Mouse (Mus musculus) embryonic facial prominence, embryonic 11.5 days (tissue): ENCODE measurements around the gene Pigp. TPM values are rescaled to one million over a fixed set of nuclear protein-coding genes. Genes with fewer than 3 reads are reported as not detected.
A peak's percentile ranks its signal among the peaks of the same experiment; 100 is the strongest.

Source experiments
- ATAC-seq: fragments of 200-750 bp; cut with Nextera tagmentation; replicated peaks from 2 replicates; pipeline ENCODE4 v1.8.0; 2017; ENCODE audit warnings: low read depth; ENCODE audit not compliant: insufficient number of reproducible peaks, low FRiP score, low TSS enrichment
- DNase-seq: peaks from one replicate; pipeline ENCODE4 v3.0.0-alpha.2; 2015; ENCODE audit warnings: low spot score
- H3K27ac ChIP-seq: fragments of 300-500 bp; sonication (generic); replicated peaks from 2 replicates; pipeline ENCODE4 v1.5.1; 2014; ENCODE audit warnings: mild to moderate bottlenecking, low read depth, low read length, control low read depth
- H3K27me3 ChIP-seq: fragments of 300-500 bp; sonication (generic); 2 replicates; pipeline ENCODE4 v1.6.1; 2014; ENCODE audit warnings: mild to moderate bottlenecking, low read length, moderate library complexity, mixed read lengths; ENCODE audit not compliant: control insufficient read depth, insufficient read depth
- H3K36me3 ChIP-seq: fragments of 300-500 bp; sonication (generic); replicated peaks from 2 replicates; pipeline ENCODE4 v1.6.1; 2014; ENCODE audit warnings: low read depth, mild to moderate bottlenecking, low read length, moderate library complexity, mixed read lengths; ENCODE audit not compliant: control insufficient read depth, insufficient read depth
- H3K4me1 ChIP-seq: fragments of 300-500 bp; sonication (generic); 2 replicates; pipeline ENCODE4 v1.6.1; 2014; ENCODE audit warnings: low read length, mixed read lengths; ENCODE audit not compliant: control insufficient read depth, insufficient read depth
- H3K4me2 ChIP-seq: fragments of 300-500 bp; sonication (generic); 2 replicates; pipeline ENCODE4 v1.6.1; 2014; ENCODE audit warnings: low read depth, mild to moderate bottlenecking, control low read depth, low read length, moderate library complexity
- H3K4me3 ChIP-seq: fragments of 300-500 bp; sonication (generic); 2 replicates; pipeline ENCODE4 v1.5.1; 2014; ENCODE audit warnings: low read depth, low read length, control low read depth
- H3K9ac ChIP-seq: fragments of 300-500 bp; sonication (generic); replicated peaks from 2 replicates; pipeline ENCODE4 v1.6.1; 2014; ENCODE audit warnings: mild to moderate bottlenecking, control low read depth, low read length
- H3K9me3 ChIP-seq: fragments of 300-500 bp; sonication (generic); replicated peaks from 2 replicates; pipeline ENCODE4 v1.6.1; 2016; ENCODE audit warnings: mild to moderate bottlenecking, low read length, inconsistent platforms, mixed read lengths; ENCODE audit not compliant: control insufficient read depth
- WGBS: fragments of 180-500 bp; shearing (Covaris S2); extraction: QIAGEN DNeasy Blood & Tissue Kit; methylation state at CpG from one replicate; pipeline ENCODE4 v1.1.7; 2014; 5-methylcytosine and 5-hydroxymethylcytosine counted together
- polyA plus RNA-seq: library from polyadenylated mRNA; unstranded; fragments of >200 nt; fragmentation: Nextera tagmentation; extraction: Ambion mirVana; gene quantifications from 2 replicates; pipeline ENCODE4 v1.2.1, GENCODE M21; 2014

The Pigp gene
- polyA plus RNA-seq, 1 experiment from 2014 or later: 79.1 TPM

DNA sequence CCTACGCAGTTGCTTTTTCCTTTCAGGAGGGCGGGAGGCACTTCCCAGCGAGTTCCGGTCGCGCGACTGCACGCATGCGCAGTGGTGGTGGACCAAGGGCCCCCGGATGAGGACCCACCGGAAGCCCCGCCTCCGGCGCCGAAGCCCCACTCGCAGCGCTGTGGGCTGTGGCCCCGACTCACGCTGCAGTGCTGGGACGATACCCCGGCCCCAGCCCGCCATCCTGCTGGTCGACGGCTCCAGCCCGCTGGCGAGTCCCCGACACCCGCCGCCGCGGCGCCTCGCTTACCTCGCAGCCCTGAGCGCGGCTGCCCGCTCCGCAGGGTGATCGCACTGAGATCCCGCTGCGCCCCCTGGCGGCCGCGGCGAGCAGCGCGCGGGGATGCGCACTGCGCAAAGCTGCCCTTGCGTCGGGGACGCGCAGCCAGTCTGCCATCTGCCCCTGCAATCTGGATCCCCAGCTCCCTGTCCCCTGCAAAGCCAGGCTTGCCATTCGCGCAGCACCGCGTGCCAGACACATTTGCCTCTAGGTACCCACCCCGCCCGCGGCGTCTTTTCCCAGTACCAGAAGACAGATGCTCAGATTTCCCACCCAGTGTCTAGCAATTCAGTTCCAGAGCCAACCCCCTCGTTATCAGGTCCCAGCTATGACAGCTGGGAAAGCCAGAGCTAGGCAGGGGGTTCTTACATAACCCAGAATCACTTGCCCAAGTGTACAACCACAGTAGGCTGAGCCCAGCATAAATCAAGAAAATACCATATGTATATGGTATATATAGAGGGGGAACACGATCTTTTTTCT, 58.2 kb downstream of the Pigp start, which contains the start of gene Hlcs:
Gene Hlcs (minus strand): TSS at position 343 of the 802 bp plus-strand sequence.
- 1% methylated on average over 64 of the region's 64 CpGs for WGBS
- ATAC-seq (peak; percentile 87), DNase-seq (peak; percentile 97)
- no peaks in the 10 kb centered on the region for H3K36me3 ChIP-seq
- H3K4me3 ChIP-seq: peak within 1 kb of the TSS; percentile 69
- no peaks in the 10 kb centered on the region for H3K9me3 ChIP-seq
- H3K9ac ChIP-seq: peak within 1 kb of the TSS; percentile 89
- no peaks in the 10 kb centered on the region for H3K27me3 ChIP-seq
- peak within 1 kb of the TSS; percentile 75 for H3K4me2 ChIP-seq
- H3K27ac ChIP-seq: peak within 1 kb of the TSS; percentile 97
- no peaks in the 10 kb centered on the region for H3K4me1 ChIP-seq

DNA sequence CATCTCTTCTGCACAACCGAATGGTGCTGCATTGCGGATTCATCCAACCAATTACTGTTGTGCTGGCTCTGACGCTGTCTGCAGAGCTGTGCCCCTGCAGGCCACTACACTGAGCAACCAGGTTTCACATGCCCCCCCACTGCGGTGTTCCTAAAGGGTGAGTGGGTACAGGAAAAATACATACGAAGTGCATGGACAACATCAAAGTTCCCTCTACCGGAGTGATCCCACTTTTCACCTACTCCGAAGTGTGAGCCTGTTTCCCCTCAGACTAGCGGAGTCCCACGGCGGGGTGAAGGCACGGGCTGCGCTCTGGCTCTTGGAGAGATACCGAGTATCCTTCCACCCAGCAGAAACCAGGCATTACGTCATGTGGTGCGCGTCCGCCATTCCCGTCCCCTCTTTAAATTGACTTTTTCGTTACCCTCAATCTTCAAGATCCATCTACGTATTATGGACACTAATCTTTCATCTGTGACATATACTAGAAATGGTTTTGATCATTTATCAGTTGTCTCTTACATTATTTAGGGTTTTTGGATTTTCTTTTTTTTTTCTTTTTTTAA, 58.9 kb downstream of the Pigp start:
- Histone ChIP-seq H3K27ac (peak overlapping the region; percentile 97), H3K27me3 (no peaks in the 10 kb centered on the region), H3K36me3 (no peaks in the 10 kb centered on the region), H3K4me3 (peak overlapping the region; percentile 69), H3K4me1 (no peaks in the 10 kb centered on the region), H3K4me2 (peak overlapping the region; percentile 50), H3K9ac (peak overlapping the region; percentile 69), H3K9me3 (no peaks in the 10 kb centered on the region)
- peak; percentile 85 for ATAC-seq
- under 1% methylated on average over 20 of the region's 20 CpGs for WGBS
- peak; percentile 88 for DNase-seq

DNA sequence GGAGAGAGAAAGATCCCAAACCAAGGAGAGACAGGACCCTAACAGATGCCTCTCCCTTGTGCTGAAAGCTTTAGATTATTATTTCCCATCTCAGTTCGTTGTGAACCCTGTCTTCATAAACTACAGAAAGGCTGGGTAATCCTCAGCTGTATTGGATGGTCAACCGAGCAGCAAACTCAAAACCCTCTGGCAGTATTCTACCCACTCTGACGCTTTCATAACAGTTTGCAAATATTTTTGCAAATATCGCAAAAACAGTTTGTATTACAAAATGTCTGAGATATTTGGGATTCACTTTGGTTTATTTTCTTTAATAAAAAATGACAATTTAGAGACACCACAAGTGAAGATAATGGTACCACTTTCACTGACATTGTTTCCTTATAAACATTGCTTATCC, 59.7 kb downstream of the Pigp start:
- Histone ChIP-seq H3K4me2 (no peak overlapping the region), H3K9ac (no peak overlapping the region), H3K36me3 (no peaks in the 10 kb centered on the region), H3K9me3 (no peaks in the 10 kb centered on the region), H3K4me1 (no peaks in the 10 kb centered on the region), H3K27ac (no peak overlapping the region), H3K4me3 (no peak overlapping the region), H3K27me3 (no peaks in the 10 kb centered on the region)
- no peak for DNase-seq
- no peak for ATAC-seq
- WGBS: 75% methylated on average over 4 of the region's 4 CpGs

DNA sequence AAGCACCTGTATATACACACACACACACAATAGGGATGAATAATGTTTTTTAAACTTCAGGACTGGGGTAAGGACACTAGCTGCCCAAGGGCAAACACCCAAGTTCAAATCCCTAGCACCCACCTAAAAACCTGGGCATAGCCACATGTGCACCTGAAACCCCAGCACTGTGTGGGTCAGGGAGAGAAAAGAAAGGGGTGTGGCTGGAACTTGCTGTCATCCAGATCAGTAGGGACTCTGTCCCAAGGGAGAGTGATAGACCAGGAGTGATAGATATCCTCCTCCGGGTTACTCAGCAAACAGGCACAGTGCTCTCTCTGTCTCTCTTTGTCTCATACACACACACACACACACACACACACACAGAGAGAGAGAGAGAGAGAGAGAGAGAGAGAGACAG, 60.2 kb downstream of the Pigp start:
- no peak overlapping the region for H3K4me2 ChIP-seq
- no peak for DNase-seq
- no peak overlapping the region for H3K27ac ChIP-seq
- H3K36me3 ChIP-seq: no peaks in the 10 kb centered on the region
- H3K4me1 ChIP-seq: no peaks in the 10 kb centered on the region
- 57% methylated on average over 1 of the region's 1 CpGs for WGBS
- H3K9me3 ChIP-seq: no peaks in the 10 kb centered on the region
- H3K27me3 ChIP-seq: no peaks in the 10 kb centered on the region
- no peak overlapping the region for H3K9ac ChIP-seq
- no peak overlapping the region for H3K4me3 ChIP-seq
- ATAC-seq: no peak

DNA sequence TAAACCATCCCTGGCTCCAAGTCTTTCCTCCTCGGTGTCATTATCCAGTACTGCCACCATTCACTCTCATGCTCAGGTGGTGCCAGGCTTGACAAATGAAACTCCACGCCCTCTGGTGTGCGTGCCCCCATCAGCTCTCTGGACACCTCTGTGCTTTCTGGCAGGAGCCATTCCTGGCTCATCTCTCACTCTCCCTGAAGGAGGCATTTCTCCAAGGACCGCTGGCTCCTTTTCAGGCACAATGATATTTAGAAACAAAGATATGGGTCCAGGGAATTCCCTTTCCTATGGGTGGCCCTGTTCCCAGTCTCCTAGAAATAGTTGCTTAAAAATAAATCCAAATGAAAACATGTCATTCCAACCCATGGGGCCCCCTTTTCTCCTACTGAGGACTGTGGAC, 62.6 kb downstream of the Pigp start:
- no peaks in the 10 kb centered on the region for H3K27me3 ChIP-seq
- no peaks in the 10 kb centered on the region for H3K9me3 ChIP-seq
- ATAC-seq (no peak), DNase-seq (no peak)
- H3K36me3 ChIP-seq: no peaks in the 10 kb centered on the region
- 84% methylated on average over 4 of the region's 4 CpGs for WGBS
- H3K4me1 ChIP-seq: no peaks in the 10 kb centered on the region
- no peak overlapping the region for H3K9ac ChIP-seq
- H3K27ac ChIP-seq: no peak overlapping the region
- H3K4me3 ChIP-seq: no peak overlapping the region
- no peak overlapping the region for H3K4me2 ChIP-seq

Other genes with a start within 250 kb of the Pigp start
- 7.4 and 8.6 TPM in 2 replicates for gene Hlcs, start 58.3 kb downstream of the Pigp start, polyA plus RNA-seq
- gene Ripply3, start 43.4 kb downstream of the Pigp start, polyA plus RNA-seq: 5.2 and 6.3 TPM in 2 replicates
- 407 and 435 TPM in 2 replicates for gene Ttc3, start 1.2 kb downstream of the Pigp start, polyA plus RNA-seq
- 52.3 and 61.2 TPM in 2 replicates for gene Vps26c, start 155.0 kb upstream of the Pigp start, polyA plus RNA-seq
- gene Dyrk1a, start 198.2 kb upstream of the Pigp start, polyA plus RNA-seq: 12.1 and 13.6 TPM in 2 replicates